Mouse (Mus musculus) hindbrain, postnatal 0 days (tissue): Measurements from ENCODE around the gene Hist1h3c. TPM values are rescaled to one million over a fixed set of nuclear protein-coding genes. Genes with fewer than 3 reads are reported as not detected.
"Not testable (repeated sequence)": the region's sequence is repeated elsewhere in the genome, so short reads cannot be mapped to it uniquely, and the experiment has no call there.

Experiments used
- ATAC-seq: fragments of 200-750 bp; cut with Nextera tagmentation; 2 replicates; pipeline ENCODE4 v1.8.0; 2017; ENCODE audit warnings: mild to moderate bottlenecking, moderate TSS enrichment, moderate library complexity
- DNase-seq: peaks from one replicate; pipeline ENCODE4 v3.0.0-alpha.2; 2015; ENCODE audit warnings: low spot score
- H3K27ac ChIP-seq: fragments of 300-500 bp; sonication (generic); 2 replicates; pipeline ENCODE4 v1.5.1; 2014; ENCODE audit warnings: mild to moderate bottlenecking
- H3K27me3 ChIP-seq: fragments of 300-500 bp; sonication (generic); 2 replicates; pipeline ENCODE4 v1.6.1; 2014; ENCODE audit warnings: low read length, mixed read lengths; ENCODE audit not compliant: insufficient read depth
- H3K36me3 ChIP-seq: fragments of 300-500 bp; sonication (generic); 2 replicates; pipeline ENCODE4 v1.6.1; 2014; ENCODE audit warnings: low read length, mixed read lengths; ENCODE audit not compliant: insufficient read depth
- H3K4me1 ChIP-seq: fragments of 300-500 bp; sonication (generic); 2 replicates; pipeline ENCODE4 v1.6.1; 2014; ENCODE audit warnings: antibody characterized with exemption, low read length, mixed read lengths; ENCODE audit not compliant: insufficient read depth
- H3K4me2 ChIP-seq: fragments of 300-500 bp; sonication (generic); 2 replicates; pipeline ENCODE4 v1.6.1; 2014; ENCODE audit warnings: low read depth, mild to moderate bottlenecking, low read length, moderate library complexity, mixed read lengths
- H3K4me3 ChIP-seq: fragments of 300-500 bp; sonication (generic); 2 replicates; pipeline ENCODE4 v1.5.1; 2014; ENCODE audit warnings: low read length
- H3K9ac ChIP-seq: fragments of 300-500 bp; sonication (generic); replicated peaks from 2 replicates; pipeline ENCODE4 v1.6.1; 2014; ENCODE audit warnings: mild to moderate bottlenecking, low read length, moderate library complexity, mixed read lengths
- H3K9me3 ChIP-seq: fragments of 300-500 bp; sonication (generic); 2 replicates; pipeline ENCODE4 v1.6.1; 2016; ENCODE audit warnings: low read length, mixed read lengths
- CTCF ChIP-seq: IDR thresholded peaks from 2 replicates; pipeline ENCODE4 v1.5.1; 2016; ENCODE audit warnings: antibody characterized with exemption, control low read depth, low read depth
- whole genome bisulfite sequencing: fragments of 180-500 bp; shearing (Covaris S2); extraction: QIAGEN DNeasy Blood & Tissue Kit; methylation state at CpG from one replicate; pipeline ENCODE4 v1.1.7; 2014; 5-methylcytosine and 5-hydroxymethylcytosine counted together
- polyA plus RNA-seq: library from polyadenylated mRNA; unstranded; fragments of >200 nt; fragmentation: Nextera tagmentation; extraction: Ambion mirVana; gene quantifications from 2 replicates; pipeline ENCODE4 v1.2.1, GENCODE M21; 2015
- total RNA-seq: library from RNA; depleted of rRNA; stranded (reverse); fragments of >200 nt; gene quantifications from 2 replicates; pipeline ENCODE4 v1.2.3, GENCODE M21; 2014

Hist1h3c gene
- total and polyA plus RNA-seq, 2 experiments from 2014 or later: 1.6 to 1,362 TPM

GRCm38 (mm10) chr13:23756790-23757189, 11.4 kb upstream of the Hist1h3c start, which contains the start of gene Hist1h4b:
Gene Hist1h4b (plus strand): TSS chr13:23757013.
- peak within 1 kb of the TSS; percentile 50 for H3K4me2 ChIP-seq
- H3K9ac ChIP-seq: peak within 1 kb of the TSS; percentile 9; the same call in 1 of the 2 replicates
- H3K9me3 ChIP-seq: no peaks in the 10 kb centered on the region
- peak within 1 kb of the TSS; percentile 80 for H3K27ac ChIP-seq
- H3K36me3 ChIP-seq: no peaks in the 10 kb centered on the region
- H3K4me3 ChIP-seq: peak within 1 kb of the TSS; percentile 37
- H3K27me3 ChIP-seq: no peaks in the 10 kb centered on the region
- peak; percentile 75 for ATAC-seq
- 0% methylated on average over 13 of the region's 22 CpGs for WGBS
- peak; percentile 95 for DNase-seq
- no peak for TF ChIP-seq CTCF
- H3K4me1 ChIP-seq: no peaks in the 10 kb centered on the region

- no peak for ATAC-seq
- no peak overlapping the region for H3K27ac ChIP-seq
- 0 out of 2 replicates have a peak, but pooled peaks cover 4% of the 10 kb centered on the region for H3K4me1 ChIP-seq
- H3K27me3 ChIP-seq: no peaks in the 10 kb centered on the region
- H3K9ac ChIP-seq: no peak overlapping the region
- no peak for DNase-seq
- H3K9me3 ChIP-seq: no peaks in the 10 kb centered on the region
- H3K36me3 ChIP-seq: no peaks in the 10 kb centered on the region
- no peak for TF ChIP-seq CTCF
- no peak overlapping the region for H3K4me2 ChIP-seq
- H3K4me3 ChIP-seq: no peak overlapping the region
Measured at GRCm38 (mm10) chr13:23755000-23755399, 9.6 kb upstream of the Hist1h3c start.

- H3K4me3 ChIP-seq: no peak overlapping the region
- no peaks in the 10 kb centered on the region for H3K36me3 ChIP-seq
- H3K27ac ChIP-seq: no peak overlapping the region
- TF ChIP-seq CTCF: no peak
- no peaks in the 10 kb centered on the region for H3K27me3 ChIP-seq
- no peak overlapping the region for H3K9ac ChIP-seq
- H3K9me3 ChIP-seq: no peaks in the 10 kb centered on the region
- ATAC-seq (no peak), DNase-seq (no peak)
- H3K4me2 ChIP-seq: 0 out of 2 replicates have a peak overlapping the region, but pooled peaks have one; percentile 40
- 59% methylated on average over 4 of the region's 4 CpGs for WGBS
- 0 out of 2 replicates have a peak, but pooled peaks cover 4% of the 10 kb centered on the region for H3K4me1 ChIP-seq
Measured at GRCm38 (mm10) chr13:23753314-23754078, 8.1 kb upstream of the Hist1h3c start.

GRCm38 (mm10) chr13:23752742-23753172, 7.4 kb upstream of the Hist1h3c start:
- ATAC-seq (no peak), DNase-seq (no peak)
- Histone ChIP-seq H3K4me1 (0 out of 2 replicates have a peak, but pooled peaks cover 4% of the 10 kb centered on the region), H3K36me3 (no peaks in the 10 kb centered on the region), H3K4me2 (peak overlapping the region; percentile 40), H3K9me3 (no peaks in the 10 kb centered on the region), H3K27ac (no peak overlapping the region), H3K9ac (no peak overlapping the region), H3K4me3 (peak overlapping the region; percentile 21; the same call in 1 of the 2 replicates), H3K27me3 (no peaks in the 10 kb centered on the region)
- WGBS: 6% methylated on average over 6 of the region's 6 CpGs
- no peak for TF ChIP-seq CTCF

- not testable (repeated sequence) for H3K9me3 ChIP-seq, H3K27me3 ChIP-seq, H3K4me1 ChIP-seq, H3K36me3 ChIP-seq
- Histone ChIP-seq H3K4me2 (peak within 1 kb of the TSS; percentile 71), H3K9ac (peak within 1 kb of the TSS; percentile 40; the same call in 1 of the 2 replicates), H3K27ac (peak within 1 kb of the TSS; percentile 92), H3K4me3 (peak within 1 kb of the TSS; percentile 40)
- ATAC-seq: peak; percentile 84
- WGBS: under 1% methylated on average over 16 of the region's 47 CpGs
- peak; percentile 97 for DNase-seq
Measured at GRCm38 (mm10) chr13:23752067-23752741, 6.8 kb upstream of the Hist1h3c start, which contains the start of gene Hist1h3b. Gene Hist1h3b (plus strand): TSS chr13:23752267.

- ATAC-seq (no peak), DNase-seq (no peak)
- Histone ChIP-seq H3K4me2 (peak overlapping the region; percentile 71), H3K4me1 (0 out of 2 replicates have a peak, but pooled peaks cover 4% of the 10 kb centered on the region), H3K9ac (peak overlapping the region; percentile 40; the same call in 1 of the 2 replicates), H3K27me3 (no peaks in the 10 kb centered on the region), H3K4me3 (peak overlapping the region; percentile 40), H3K36me3 (no peaks in the 10 kb centered on the region), H3K27ac (peak overlapping the region; percentile 92), H3K9me3 (no peaks in the 10 kb centered on the region)
- WGBS: under 1% methylated on average over 11 of the region's 11 CpGs
- TF ChIP-seq CTCF: no peak; the same call in 1 of the 2 replicates
Measured at GRCm38 (mm10) chr13:23751478-23751956, 6.1 kb upstream of the Hist1h3c start.
